Mouse (Mus musculus) stomach, embryonic 15.5 days (tissue): ENCODE measurements around the gene Nkx2-2. TPM values are rescaled to one million over a fixed set of nuclear protein-coding genes. Genes with fewer than 3 reads are reported as not detected.

Experiments used
- ATAC-seq: fragments of 200-750 bp; cut with Nextera tagmentation; 2 replicates; pipeline ENCODE4 v1.8.0; 2017; ENCODE audit warnings: low read depth, moderate number of reproducible peaks, moderate TSS enrichment; ENCODE audit not compliant: insufficient read depth, low FRiP score
- H3K27ac ChIP-seq: fragments of 300-500 bp; sonication (generic); 2 replicates; pipeline ENCODE4 v1.5.1; 2015; ENCODE audit warnings: mild to moderate bottlenecking, inconsistent platforms
- H3K27me3 ChIP-seq: fragments of 300-500 bp; sonication (generic); replicated peaks from 2 replicates; pipeline ENCODE4 v1.6.1; 2015; ENCODE audit warnings: inconsistent platforms
- H3K36me3 ChIP-seq: fragments of 300-500 bp; sonication (generic); 2 replicates; pipeline ENCODE4 v1.6.1; 2015; ENCODE audit warnings: inconsistent platforms
- H3K4me1 ChIP-seq: fragments of 300-500 bp; sonication (generic); 2 replicates; pipeline ENCODE4 v1.6.1; 2015; ENCODE audit warnings: inconsistent platforms
- H3K4me2 ChIP-seq: fragments of 300-500 bp; sonication (generic); 2 replicates; pipeline ENCODE4 v1.6.1; 2015; ENCODE audit warnings: mild to moderate bottlenecking, inconsistent platforms
- H3K4me3 ChIP-seq: fragments of 300-500 bp; sonication (generic); replicated peaks from 2 replicates; pipeline ENCODE4 v1.5.1; 2015; ENCODE audit warnings: inconsistent platforms
- H3K9ac ChIP-seq: fragments of 300-500 bp; sonication (generic); 2 replicates; pipeline ENCODE4 v1.6.1; 2015; ENCODE audit warnings: inconsistent platforms
- H3K9me3 ChIP-seq: fragments of 300-500 bp; sonication (generic); 2 replicates; pipeline ENCODE4 v1.6.1; 2016; ENCODE audit warnings: inconsistent platforms
- WGBS: fragments of 180-500 bp; shearing (Covaris S2); methylation state at CpG from one replicate; pipeline ENCODE4 v1.1.7; 2015; 5-methylcytosine and 5-hydroxymethylcytosine counted together
- polyA plus RNA-seq: library from polyadenylated mRNA; unstranded; fragments of >200 nt; fragmentation: Nextera tagmentation; extraction: Ambion mirVana; gene quantifications from 2 replicates; pipeline ENCODE4 v1.2.1, GENCODE M21; 2015

The Nkx2-2 gene
- polyA plus RNA-seq, 1 experiment from 2014 or later, result 3.5 TPM

DNA sequence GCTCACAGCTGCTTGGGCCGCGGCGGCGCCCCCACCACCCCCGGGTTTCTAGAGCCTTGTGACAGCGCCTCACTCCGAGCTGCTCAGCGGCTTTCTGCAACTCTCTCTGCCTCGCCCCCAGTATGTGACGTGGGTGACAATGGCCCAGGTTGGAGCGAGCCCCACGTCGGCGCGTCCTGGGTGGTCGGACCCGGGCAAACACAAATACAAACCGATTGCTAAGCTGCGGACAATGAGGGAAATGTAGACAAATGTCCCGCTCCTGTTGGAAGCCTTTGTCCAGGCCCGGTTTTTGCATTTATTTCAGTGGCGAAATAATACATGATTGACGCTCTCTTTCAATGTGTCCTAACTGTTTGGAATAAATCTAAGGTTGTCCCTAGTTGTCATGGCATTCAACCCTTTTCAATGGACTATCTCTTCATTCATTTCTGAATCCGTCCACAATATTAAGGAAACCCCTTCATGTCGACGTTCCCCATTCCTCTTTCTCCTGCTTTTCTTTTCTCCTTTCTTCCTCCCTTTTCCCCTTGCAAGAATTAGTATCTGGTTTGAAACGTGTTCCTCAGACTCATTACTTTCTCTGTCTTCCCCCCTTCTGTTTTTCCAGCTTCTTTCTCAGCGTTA, 5.9 kb downstream of the Nkx2-2 start:
- Histone ChIP-seq H3K9ac (no peak overlapping the region), H3K4me1 (peaks cover 13% of the 10 kb centered on the region; the same call in 1 of the 2 replicates), H3K4me3 (no peak overlapping the region; the same call in 1 of the 2 replicates), H3K4me2 (peak overlapping the region; percentile 40), H3K27me3 (peaks cover 91% of the 10 kb centered on the region), H3K27ac (no peak overlapping the region), H3K9me3 (no peaks in the 10 kb centered on the region), H3K36me3 (no peaks in the 10 kb centered on the region)
- ATAC-seq, result no peak
- WGBS, result 2% methylated on average over 28 of the region's 28 CpGs

DNA sequence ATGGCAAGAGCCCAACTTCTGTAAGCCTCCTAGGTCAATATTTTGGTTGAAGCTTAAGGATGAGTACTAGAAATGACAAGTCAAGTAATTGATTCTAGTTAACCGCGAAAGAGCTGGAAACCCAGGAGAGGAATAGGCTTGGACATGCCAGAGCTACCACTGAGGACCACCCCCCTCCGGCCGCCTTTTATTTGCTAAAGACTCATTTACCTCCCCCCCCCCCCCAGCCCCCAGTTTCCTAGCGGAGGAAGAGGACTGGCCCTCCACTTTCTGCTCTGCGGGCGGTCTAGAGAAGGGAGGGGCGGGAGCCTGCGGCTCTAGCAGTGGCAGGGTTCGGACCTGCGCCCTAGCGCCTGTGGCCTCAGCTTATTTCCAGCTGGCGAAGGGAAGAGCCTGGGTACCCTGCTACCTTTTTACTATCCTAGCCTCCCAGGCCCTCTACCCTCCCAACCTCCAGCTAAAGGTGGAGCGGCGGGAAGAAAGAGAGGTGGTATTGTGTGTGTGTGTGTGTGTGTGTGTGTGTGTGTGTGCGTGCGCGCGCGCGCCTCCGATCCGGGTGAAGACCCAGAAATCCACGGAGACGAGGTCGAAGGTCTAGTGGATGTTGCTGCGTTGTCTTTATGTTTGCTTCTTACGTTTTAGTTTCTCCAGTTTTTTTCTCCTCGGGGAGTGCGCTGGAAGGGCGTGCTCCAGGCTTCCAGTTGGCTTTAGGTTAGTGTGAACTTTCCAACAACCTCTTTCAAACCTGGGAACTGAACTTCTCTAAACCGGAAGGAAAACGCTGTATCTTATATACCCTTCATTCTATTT, 6.8 kb downstream of the Nkx2-2 start:
- Histone ChIP-seq H3K4me2 (peak overlapping the region; percentile 40), H3K4me3 (no peak overlapping the region), H3K4me1 (peaks cover 13% of the 10 kb centered on the region; the same call in 1 of the 2 replicates), H3K27me3 (peaks cover 90% of the 10 kb centered on the region), H3K9ac (no peak overlapping the region), H3K36me3 (no peaks in the 10 kb centered on the region), H3K27ac (no peak overlapping the region), H3K9me3 (no peaks in the 10 kb centered on the region)
- ATAC-seq, result no peak
- 1% methylated on average over 33 of the region's 33 CpGs for WGBS

DNA sequence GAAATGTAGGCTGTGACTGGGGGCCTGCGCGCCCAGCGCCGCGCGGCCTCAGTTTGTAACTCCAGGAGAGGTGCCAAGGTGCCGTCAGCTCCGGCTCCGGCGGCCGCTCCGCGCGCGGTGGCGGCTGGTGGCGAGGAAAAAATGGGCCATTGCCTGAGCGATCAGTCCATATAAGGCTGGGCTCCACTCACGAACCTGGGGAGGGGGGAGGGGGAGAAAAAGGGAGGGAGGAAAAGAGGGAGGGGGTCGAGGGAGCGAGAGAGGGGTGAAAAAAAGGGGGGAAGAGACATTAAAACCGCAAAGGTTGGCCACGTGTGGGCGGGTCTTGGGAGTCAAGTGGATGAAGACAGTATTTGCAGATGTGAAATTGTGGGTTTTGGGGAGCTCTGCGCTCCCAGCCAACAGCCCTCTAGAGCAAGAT, 7.8 kb downstream of the Nkx2-2 start:
- Histone ChIP-seq H3K27me3 (peaks cover 92% of the 10 kb centered on the region), H3K36me3 (no peaks in the 10 kb centered on the region), H3K4me3 (peak overlapping the region; percentile 30), H3K9me3 (no peaks in the 10 kb centered on the region), H3K4me2 (0 out of 2 replicates have a peak overlapping the region, but pooled peaks have one; percentile 10), H3K27ac (no peak overlapping the region), H3K9ac (no peak overlapping the region), H3K4me1 (peaks cover 13% of the 10 kb centered on the region; the same call in 1 of the 2 replicates)
- ATAC-seq, result no peak
- 0% methylated on average over 25 of the region's 25 CpGs for WGBS

DNA sequence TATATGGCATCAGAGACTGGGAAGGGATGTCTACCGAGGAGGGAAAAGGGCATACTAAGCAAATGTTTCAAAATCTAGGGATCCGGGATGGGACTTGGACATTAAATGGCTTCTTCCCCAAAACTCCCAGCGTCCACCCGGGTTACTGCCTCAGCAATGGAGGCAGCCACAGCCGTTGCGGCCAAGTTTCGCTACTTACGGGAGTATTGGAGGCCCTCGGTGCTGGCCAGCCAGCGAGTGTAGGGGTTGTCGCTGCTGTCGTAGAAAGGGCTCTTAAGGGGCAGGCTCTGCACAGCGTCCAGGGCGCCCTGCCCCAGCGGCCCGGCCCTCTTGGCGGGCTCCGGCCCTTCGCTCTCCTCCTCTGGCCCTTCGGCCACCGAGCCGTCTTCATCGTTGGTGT, 8.5 kb downstream of the Nkx2-2 start:
- Histone ChIP-seq H3K9me3 (no peaks in the 10 kb centered on the region), H3K4me3 (peak overlapping the region; percentile 30), H3K27ac (no peak overlapping the region), H3K27me3 (peaks cover 92% of the 10 kb centered on the region), H3K4me2 (peak overlapping the region; percentile 30), H3K4me1 (peaks cover 13% of the 10 kb centered on the region; the same call in 1 of the 2 replicates), H3K9ac (no peak overlapping the region), H3K36me3 (no peaks in the 10 kb centered on the region)
- no peak for ATAC-seq
- WGBS, result under 1% methylated on average over 22 of the region's 23 CpGs

DNA sequence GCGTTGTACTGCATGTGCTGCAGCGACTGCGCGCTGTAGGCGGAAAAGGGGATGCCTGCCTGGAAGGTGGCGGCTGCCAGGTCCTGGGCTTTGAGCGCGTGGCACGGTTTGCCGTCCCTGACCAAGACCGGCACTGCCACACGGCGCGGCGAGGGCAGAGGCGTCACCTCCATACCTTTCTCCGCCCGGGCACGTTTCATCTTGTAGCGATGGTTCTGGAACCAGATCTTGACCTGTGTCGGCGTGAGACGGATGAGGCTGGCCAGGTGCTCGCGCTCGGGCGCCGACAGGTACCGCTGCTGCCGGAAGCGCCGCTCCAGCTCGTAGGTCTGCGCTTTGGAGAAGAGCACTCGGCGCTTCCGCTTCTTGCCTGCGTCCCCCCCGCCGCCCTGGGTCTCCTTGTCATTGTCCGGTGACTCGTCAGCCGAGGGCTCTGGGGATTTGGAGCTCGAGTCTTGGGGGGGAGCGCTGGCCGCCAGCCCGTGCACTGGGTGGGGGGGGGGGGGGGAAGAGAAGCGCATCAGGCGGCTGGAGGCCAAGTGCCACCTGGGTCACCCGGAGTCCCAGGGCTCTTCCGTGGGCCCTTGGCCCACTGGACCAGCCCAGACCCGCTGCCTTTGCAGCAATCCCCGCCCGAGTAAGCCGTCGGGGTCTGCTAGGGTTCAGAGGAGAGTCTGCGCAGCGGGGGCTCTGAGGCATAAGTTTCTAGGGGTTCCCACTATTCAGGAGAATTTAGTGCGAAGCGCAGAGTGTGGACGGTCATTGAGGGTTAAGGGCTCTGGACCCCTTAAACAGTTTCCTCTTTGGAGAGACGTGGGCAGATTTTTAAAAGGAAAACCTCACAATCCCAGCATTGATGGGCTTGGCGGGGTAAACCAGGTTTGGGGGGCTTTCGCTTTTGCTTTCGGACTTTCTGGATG, 9.7 kb downstream of the Nkx2-2 start:
- Histone ChIP-seq H3K9ac (no peak overlapping the region), H3K27me3 (peaks cover 90% of the 10 kb centered on the region), H3K9me3 (no peaks in the 10 kb centered on the region), H3K4me1 (peaks cover 13% of the 10 kb centered on the region; the same call in 1 of the 2 replicates), H3K36me3 (no peaks in the 10 kb centered on the region), H3K4me3 (peak overlapping the region; percentile 34), H3K27ac (no peak overlapping the region), H3K4me2 (peak overlapping the region; percentile 51)
- 0 out of 2 replicates have a peak, but pooled peaks have one; percentile 27 for ATAC-seq
- WGBS, result 1% methylated on average over 64 of the region's 65 CpGs

DNA sequence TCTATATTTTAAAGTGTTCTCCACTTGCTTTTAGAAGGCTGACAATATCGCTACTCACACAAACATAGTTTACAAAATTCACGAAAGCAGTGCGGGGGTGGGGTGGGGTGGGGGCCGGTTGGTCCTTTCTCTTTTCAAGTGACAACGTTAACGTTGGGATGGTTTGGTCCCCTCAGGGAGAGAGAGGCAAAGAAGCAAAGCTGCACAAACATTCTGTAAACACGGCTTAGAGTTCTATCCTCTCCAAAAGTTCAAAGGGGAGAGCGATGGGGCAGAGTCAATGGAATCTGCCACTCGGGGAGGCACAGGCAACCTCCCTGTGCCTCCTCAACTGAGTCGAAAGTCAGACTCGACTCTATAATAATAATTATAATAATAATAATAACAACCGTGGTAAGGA, 10.5 kb downstream of the Nkx2-2 start:
- Histone ChIP-seq H3K27ac (no peak overlapping the region), H3K9me3 (no peaks in the 10 kb centered on the region), H3K4me3 (peak overlapping the region; percentile 34), H3K4me2 (peak overlapping the region; percentile 51), H3K9ac (no peak overlapping the region), H3K27me3 (peaks cover 84% of the 10 kb centered on the region), H3K36me3 (no peaks in the 10 kb centered on the region), H3K4me1 (peaks cover 17% of the 10 kb centered on the region; the same call in 1 of the 2 replicates)
- WGBS, result 1% methylated on average over 12 of the region's 12 CpGs
- no peak for ATAC-seq

DNA sequence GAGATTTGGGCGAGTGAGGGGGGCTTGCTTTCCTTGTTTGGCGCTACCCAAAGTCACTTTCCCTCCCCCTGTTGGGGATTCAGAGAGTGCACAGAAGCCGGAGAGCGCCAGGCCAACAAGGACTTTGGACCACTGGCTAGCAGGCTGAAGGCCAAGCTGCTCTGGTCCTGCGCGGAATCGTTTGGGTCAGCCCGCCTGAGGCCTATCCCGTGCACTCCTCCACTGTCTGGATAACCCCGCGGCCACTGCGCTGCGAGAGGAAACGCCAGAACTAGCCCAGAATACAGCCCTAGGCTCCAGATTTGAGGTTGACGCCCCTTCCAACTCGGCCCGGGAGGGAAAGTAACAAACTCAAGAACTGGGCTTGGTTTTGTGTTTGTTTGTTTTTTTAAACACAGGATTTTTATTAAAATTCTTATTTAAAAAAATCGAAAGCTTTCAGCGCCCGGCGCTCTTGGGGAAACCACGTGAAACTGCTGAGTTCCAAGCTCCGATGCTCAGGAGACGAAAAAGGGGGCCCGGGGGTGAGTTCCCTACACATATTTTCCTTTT, 11.3 kb downstream of the Nkx2-2 start:
- Histone ChIP-seq H3K4me3 (peak overlapping the region; percentile 5; the same call in 1 of the 2 replicates), H3K36me3 (no peaks in the 10 kb centered on the region), H3K4me2 (peak overlapping the region; percentile 21; the same call in 1 of the 2 replicates), H3K4me1 (peaks cover 24% of the 10 kb centered on the region; the same call in 1 of the 2 replicates), H3K9me3 (no peaks in the 10 kb centered on the region), H3K27ac (no peak overlapping the region), H3K9ac (no peak overlapping the region), H3K27me3 (peaks cover 81% of the 10 kb centered on the region)
- no peak for ATAC-seq
- 13% methylated on average over 25 of the region's 25 CpGs for WGBS

DNA sequence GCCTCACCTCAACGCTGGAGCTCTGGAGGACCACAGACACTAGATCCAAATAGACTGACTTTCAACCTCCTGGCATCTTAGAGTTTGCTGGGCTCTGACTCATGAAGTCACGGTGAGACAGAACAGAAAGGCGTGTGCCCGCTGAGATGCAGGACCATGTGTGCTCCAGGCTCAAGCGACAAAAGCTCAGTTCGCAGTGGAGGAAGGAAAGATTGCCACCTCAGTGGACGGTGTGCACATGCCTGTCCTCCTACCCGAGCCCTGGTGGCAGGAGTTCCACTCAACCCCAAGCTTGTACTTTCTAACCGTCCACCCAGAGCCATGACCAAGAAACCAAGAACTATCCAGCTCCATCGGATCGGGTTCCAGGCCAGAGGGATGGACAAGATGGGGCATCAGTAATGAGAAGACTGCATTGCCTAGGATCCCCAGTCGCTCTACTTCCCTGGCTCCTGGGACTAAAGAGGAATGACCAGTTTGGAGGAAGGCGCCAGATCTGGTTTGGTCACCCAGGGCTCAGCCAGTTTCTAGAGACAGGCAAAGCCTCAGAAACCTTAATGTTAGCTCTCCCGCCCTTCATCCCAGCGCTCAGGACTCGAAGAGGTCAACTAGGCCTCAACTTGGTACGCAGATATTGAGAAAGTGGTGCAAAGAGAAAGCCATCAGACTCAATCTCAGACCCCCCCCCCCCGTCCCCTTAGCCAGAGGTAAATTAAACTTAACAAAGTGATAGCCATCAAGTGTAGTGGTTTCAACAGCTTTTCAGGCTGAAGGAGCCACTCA, 11.9 kb downstream of the Nkx2-2 start:
- H3K27me3 ChIP-seq, result peaks cover 76% of the 10 kb centered on the region
- 23% methylated on average over 18 of the region's 18 CpGs for WGBS

DNA sequence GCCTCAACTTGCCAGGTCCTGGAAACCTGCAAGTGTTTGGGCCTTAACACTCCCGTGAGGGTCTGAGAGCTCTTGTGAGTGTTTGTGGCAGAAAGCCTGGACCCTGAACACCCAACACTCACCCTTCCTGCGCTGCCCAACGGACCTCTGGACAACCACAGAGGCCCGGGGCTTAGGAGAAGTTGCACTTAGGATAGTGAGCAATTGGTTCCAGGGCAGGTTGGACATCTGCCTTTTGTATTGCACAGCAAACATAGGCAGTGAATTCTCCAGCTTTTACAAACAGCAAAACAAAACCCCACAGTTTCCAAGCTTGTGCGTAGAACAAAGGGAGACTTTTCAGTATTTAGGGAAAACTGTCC, 12.8 kb downstream of the Nkx2-2 start:
- Histone ChIP-seq H3K9ac (no peak overlapping the region), H3K4me2 (no peak overlapping the region; the same call in 1 of the 2 replicates), H3K9me3 (no peaks in the 10 kb centered on the region), H3K36me3 (no peaks in the 10 kb centered on the region), H3K4me3 (no peak overlapping the region), H3K27ac (no peak overlapping the region), H3K4me1 (peaks cover 24% of the 10 kb centered on the region; the same call in 1 of the 2 replicates), H3K27me3 (peaks cover 73% of the 10 kb centered on the region)
- WGBS, result 13% methylated on average over 5 of the region's 5 CpGs
- no peak for ATAC-seq

More for the DNA sequence above, 11.9 kb downstream of the Nkx2-2 start:
- Histone ChIP-seq H3K9ac (no peak overlapping the region), H3K27ac (no peak overlapping the region), H3K4me1 (peaks cover 24% of the 10 kb centered on the region; the same call in 1 of the 2 replicates), H3K4me2 (peak overlapping the region; percentile 21; the same call in 1 of the 2 replicates), H3K36me3 (no peaks in the 10 kb centered on the region), H3K4me3 (no peak overlapping the region), H3K9me3 (no peaks in the 10 kb centered on the region)
- ATAC-seq, result no peak

DNA sequence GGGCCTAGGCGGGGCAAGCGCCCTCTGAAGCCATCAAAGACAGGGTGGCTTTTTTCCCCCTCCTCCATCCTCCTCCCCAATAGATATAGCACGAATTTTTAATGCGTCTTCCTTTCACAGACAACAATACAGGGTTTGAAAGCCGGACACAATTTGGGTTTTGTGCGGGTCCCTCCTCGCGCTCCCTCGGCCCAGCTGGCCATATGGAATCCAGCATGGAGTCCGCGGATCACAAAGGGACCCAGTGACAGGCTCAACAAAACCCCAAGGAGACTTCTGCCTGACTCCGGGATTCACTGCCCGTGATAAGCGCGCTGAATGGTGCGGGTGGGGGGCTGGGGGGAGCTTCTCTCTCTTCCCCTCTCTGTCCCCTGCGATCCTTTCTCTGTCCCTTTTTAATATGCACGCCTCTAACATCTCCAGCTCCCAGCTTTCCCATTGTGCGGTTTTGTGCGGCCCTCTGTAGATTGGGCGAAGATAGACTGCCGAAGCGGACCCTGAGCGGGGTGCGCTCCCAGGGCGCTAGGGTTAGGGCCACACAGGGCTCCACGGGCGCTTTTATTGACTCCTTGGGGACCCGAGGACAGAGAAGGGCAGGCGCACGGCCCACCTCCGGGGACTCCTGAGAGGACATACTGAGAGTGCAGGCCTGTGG, 13.3 kb downstream of the Nkx2-2 start:
- Histone ChIP-seq H3K9me3 (no peaks in the 10 kb centered on the region), H3K27me3 (peaks cover 69% of the 10 kb centered on the region), H3K4me3 (no peak overlapping the region), H3K27ac (no peak overlapping the region), H3K36me3 (no peaks in the 10 kb centered on the region), H3K4me2 (peak overlapping the region; percentile 5; the same call in 1 of the 2 replicates), H3K9ac (no peak overlapping the region), H3K4me1 (peaks cover 24% of the 10 kb centered on the region; the same call in 1 of the 2 replicates)
- WGBS, result 7% methylated on average over 31 of the region's 32 CpGs
- ATAC-seq, result no peak
